Mouse (Mus musculus) ES-Bruce4 (cell line): Measurements from ENCODE around the gene Cfap58.

Experiments
- CTCF ChIP-seq: IDR thresholded peaks from one replicate; pipeline ENCODE4 v1.8.1; 2011; ENCODE audit warnings: low read depth, low read length
- POLR2A ChIP-seq: IDR thresholded peaks from one replicate; pipeline ENCODE4 v1.8.1; 2011; ENCODE audit warnings: low read length; ENCODE audit not compliant: insufficient read depth

DNA sequence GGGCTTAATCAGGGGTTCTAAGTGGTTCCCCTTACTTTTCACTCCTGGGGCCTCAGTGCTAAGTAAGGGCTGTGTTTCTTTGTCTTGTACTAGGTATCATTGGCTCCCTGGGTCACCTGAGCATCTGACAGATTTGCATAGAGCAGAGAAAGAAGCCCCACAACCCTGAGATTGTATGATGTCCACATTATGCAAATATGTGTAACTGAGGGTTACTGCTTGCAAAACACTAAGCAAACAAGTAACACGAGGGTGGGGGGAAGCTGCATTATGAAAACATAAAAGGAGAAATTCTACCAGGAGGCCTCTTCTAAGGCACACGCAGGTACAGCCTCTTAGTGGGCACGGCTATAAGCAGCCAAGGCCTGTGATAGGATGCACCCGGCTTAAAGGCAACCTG, 22.2 kb upstream of the Cfap58 start:
- TF ChIP-seq CTCF (no peak), POLR2A (no peak)
